In the genomic region with DNA sequence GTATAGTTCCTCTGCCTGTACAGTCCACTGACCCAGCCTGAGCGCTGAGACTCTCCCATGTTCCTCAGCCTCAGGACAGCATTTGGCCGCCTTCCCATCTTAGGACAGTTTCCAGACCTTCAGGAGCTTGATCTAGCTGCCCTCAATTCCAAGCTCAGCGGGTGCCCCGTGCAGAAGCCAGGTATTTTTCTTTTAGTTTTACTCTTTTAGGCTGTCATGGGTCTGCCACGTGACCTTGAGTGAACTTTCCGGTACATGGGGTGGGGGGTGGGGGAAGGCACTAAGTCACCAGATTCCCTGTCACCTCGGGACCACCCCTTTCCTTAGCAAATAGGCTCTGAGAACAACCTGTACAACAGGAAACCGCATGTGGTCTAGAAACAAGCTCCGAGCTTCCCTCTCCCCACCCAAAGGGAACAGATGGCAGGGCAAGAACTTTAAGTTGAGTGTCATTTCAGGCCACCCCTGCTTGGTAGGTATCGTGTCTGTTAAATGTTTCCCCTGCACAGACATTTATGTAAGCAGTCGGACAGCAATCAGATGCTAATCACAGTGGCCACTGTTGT, we compare ENCODE assay signal across 8 mouse cellular contexts. TPM values are rescaled to one million over a fixed set of nuclear protein-coding genes. Genes with fewer than 3 reads are reported as not detected.
DNase-seq lines count a peak whose midpoint lies in the region; ATAC-seq and TF ChIP-seq lines count a peak whose summit lies in the region.
"Had no signal": no experiment of that assay in that cellular context is flagged by ENCODE, and none has a peak within 500 bp of the region (broad histone marks: within the 10 kb centered on the region; RNA-seq: fewer than 3 reads in every experiment).

No protein-coding gene starts in this region.

- no peaks in the 10 kb centered on the region for H3K9me3 ChIP-seq in intestine, embryonic 16.5 days (ENCODE audit: control insufficient read depth, low read length)
- H3K9me3 ChIP-seq in forebrain, embryonic 12.5 days: no peaks in the 10 kb centered on the region
- H3K9me3 ChIP-seq: embryonic facial prominence, embryonic 12.5 days had no signal

- H3K4me1 ChIP-seq in cortical plate, adult 2 months (ENCODE audit: control insufficient read depth, insufficient read depth, low read length): peaks cover 10% of the 10 kb centered on the region
- H3K4me1 ChIP-seq in intestine, embryonic 16.5 days (ENCODE audit: control insufficient read depth, insufficient read depth, low read length): peaks cover 40% of the 10 kb centered on the region
- H3K4me1 ChIP-seq in forebrain, embryonic 12.5 days: peaks cover 43% of the 10 kb centered on the region

- peak overlapping the region; percentile 48; the same call in 1 of the 2 replicates for H3K27ac ChIP-seq in cortical plate, adult 2 months (ENCODE audit: insufficient read depth, low read length)
- no peak overlapping the region; the same call in 1 of the 2 replicates for H3K27ac ChIP-seq in intestine, embryonic 16.5 days (ENCODE audit: low read length)
- no peak overlapping the region for H3K27ac ChIP-seq in forebrain, embryonic 12.5 days

- H3K4me2 ChIP-seq in intestine, embryonic 16.5 days (ENCODE audit: low read depth, low read length): peak overlapping the region; percentile 18
- no peak overlapping the region for H3K4me2 ChIP-seq in forebrain, embryonic 12.5 days
- H3K4me2 ChIP-seq: embryonic facial prominence, embryonic 12.5 days had no signal

- no peak overlapping the region for H3K4me3 ChIP-seq in cortical plate, adult 2 months (ENCODE audit: insufficient read depth, low read length)
- no peak overlapping the region for H3K4me3 ChIP-seq in intestine, embryonic 16.5 days (ENCODE audit: low read length)
- H3K4me3 ChIP-seq in forebrain, embryonic 12.5 days (replicated peaks): no peak overlapping the region
- H3K4me3 ChIP-seq: embryonic facial prominence, embryonic 12.5 days had no signal

- no peaks in the 10 kb centered on the region for H3K36me3 ChIP-seq in intestine, embryonic 16.5 days (ENCODE audit: control insufficient read depth, insufficient read depth, low read length)
- H3K36me3 ChIP-seq in forebrain, embryonic 12.5 days (replicated peaks): no peaks in the 10 kb centered on the region
- H3K36me3 ChIP-seq: embryonic facial prominence, embryonic 12.5 days had no signal

- no peak for TF ChIP-seq POLR2A in cortical plate, adult 2 months (IDR thresholded peaks at IDR 0.05; ENCODE audit: extremely low read depth, insufficient read depth, low read length)

- no peak overlapping the region for H3K9ac ChIP-seq in intestine, embryonic 16.5 days (ENCODE audit: low read depth, low read length)
- no peak overlapping the region for H3K9ac ChIP-seq in forebrain, embryonic 12.5 days
- H3K9ac ChIP-seq: embryonic facial prominence, embryonic 12.5 days had no signal

- peak; percentile 91 for DNase-seq in CD4-positive, CD25-positive, alpha-beta regulatory T cell, adult 2 months (ENCODE audit: low read depth, low spot score)
- peak; percentile 90 for DNase-seq in MN1 (ENCODE audit: low spot score)
- peak; percentile 72 to 87 for DNase-seq in natural killer cell, adult 2 months (ENCODE audit: low spot score in 2 of 2)
- no peak for DNase-seq in right cerebral cortex, postnatal 4 days

- no peak for ATAC-seq in intestine, embryonic 16.5 days
- no peak for ATAC-seq in forebrain, embryonic 12.5 days (ENCODE audit: low FRiP score)

- TF ChIP-seq CTCF in cortical plate, adult 2 months (IDR thresholded peaks at IDR 0.05; ENCODE audit: extremely low read depth, insufficient read depth, low read length): no peak

- 18% methylated on average over 11 of the region's 11 CpGs for WGBS in intestine, embryonic 16.5 days
- WGBS in forebrain, embryonic 12.5 days: 53% methylated on average over 11 of the region's 11 CpGs

- H3K27me3 ChIP-seq in intestine, embryonic 16.5 days (replicated peaks; ENCODE audit: control insufficient read depth, insufficient read depth, low read length): no peaks in the 10 kb centered on the region
- peaks cover 6% of the 10 kb centered on the region; the same call in 1 of the 2 replicates for H3K27me3 ChIP-seq in forebrain, embryonic 12.5 days
- H3K27me3 ChIP-seq: embryonic facial prominence, embryonic 12.5 days had no signal

RNA-seq across cellular contexts. Expression of a gene that starts 5.5 kb away (rescaled TPM):
- polyA plus RNA-seq in cortical plate, adult 2 months (2012; rRNA removed): 41.3 and 42.6 TPM in 2 replicates
- polyA plus RNA-seq in intestine, embryonic 16.5 days (2015; fragmentation: Nextera tagmentation; extraction: Ambion mirVana): 7.3 and 8.8 TPM in 2 replicates
- polyA plus RNA-seq in forebrain, embryonic 12.5 days (2016; fragmentation: Nextera tagmentation; extraction: Ambion mirVana): 12.8 and 13.3 TPM in 2 replicates

RNA-seq across cellular contexts. Expression of a gene that starts 47.1 kb away (rescaled TPM):
- polyA plus RNA-seq in cortical plate, adult 2 months (2012; rRNA removed): 29.0 and 30.1 TPM in 2 replicates
- 20.9 and 22.1 TPM in 2 replicates for polyA plus RNA-seq in intestine, embryonic 16.5 days (2015; fragmentation: Nextera tagmentation; extraction: Ambion mirVana)
- 126 and 128 TPM in 2 replicates for polyA plus RNA-seq in forebrain, embryonic 12.5 days (2016; fragmentation: Nextera tagmentation; extraction: Ambion mirVana)
